Mouse (Mus musculus) midbrain, postnatal 0 days (tissue): ENCODE results near the gene Rara. TPM values are rescaled to one million over a fixed set of nuclear protein-coding genes. Genes with fewer than 3 reads are reported as not detected.

ENCODE experiments used
- ATAC-seq: fragments of 200-750 bp; cut with Nextera tagmentation; 2 replicates; pipeline ENCODE4 v1.8.0; 2017; ENCODE audit warnings: moderate number of reproducible peaks, mild to moderate bottlenecking, moderate TSS enrichment, moderate library complexity; ENCODE audit not compliant: low FRiP score
- DNase-seq: peaks from one replicate; pipeline ENCODE4 v3.0.0-alpha.2; 2015; ENCODE audit warnings: low spot score
- H3K27ac ChIP-seq: fragments of 300-500 bp; sonication (generic); 2 replicates; pipeline ENCODE4 v1.5.1; 2014; ENCODE audit warnings: low read depth, mild to moderate bottlenecking, low read length, mixed read lengths
- H3K27me3 ChIP-seq: fragments of 300-500 bp; sonication (generic); 2 replicates; pipeline ENCODE4 v1.6.1; 2014; ENCODE audit warnings: low read length, control low read depth, mixed read lengths; ENCODE audit not compliant: insufficient read depth
- H3K36me3 ChIP-seq: fragments of 300-500 bp; sonication (generic); 2 replicates; pipeline ENCODE4 v1.6.1; 2014; ENCODE audit warnings: low read length, control low read depth, mixed read lengths; ENCODE audit not compliant: insufficient read depth
- H3K4me1 ChIP-seq: fragments of 300-500 bp; sonication (generic); 2 replicates; pipeline ENCODE4 v1.6.1; 2014; ENCODE audit warnings: mild to moderate bottlenecking, control low read depth, antibody characterized with exemption, low read length, mixed read lengths; ENCODE audit not compliant: insufficient read depth
- H3K4me2 ChIP-seq: fragments of 300-500 bp; sonication (generic); 2 replicates; pipeline ENCODE4 v1.6.1; 2014; ENCODE audit warnings: low read depth, mild to moderate bottlenecking, low read length, mixed read lengths; ENCODE audit not compliant: poor library complexity, severe bottlenecking
- H3K4me3 ChIP-seq: fragments of 300-500 bp; sonication (generic); 2 replicates; pipeline ENCODE4 v1.5.1; 2014; ENCODE audit warnings: low read depth, mild to moderate bottlenecking, low read length, moderate library complexity
- H3K9ac ChIP-seq: fragments of 300-500 bp; sonication (generic); replicated peaks from 2 replicates; pipeline ENCODE4 v1.6.1; 2014; ENCODE audit warnings: mild to moderate bottlenecking, low read length, moderate library complexity, mixed read lengths; ENCODE audit not compliant: poor library complexity, severe bottlenecking
- H3K9me3 ChIP-seq: fragments of 300-500 bp; sonication (generic); 2 replicates; pipeline ENCODE4 v1.6.1; 2016; ENCODE audit warnings: low read length, control low read depth
- CTCF ChIP-seq: IDR thresholded peaks from 2 replicates; pipeline ENCODE4 v1.5.1; 2016; ENCODE audit warnings: antibody characterized with exemption, mild to moderate bottlenecking
- WGBS: fragments of 180-500 bp; shearing (Covaris S2); extraction: QIAGEN DNeasy Blood & Tissue Kit; methylation state at CpG from one replicate; pipeline ENCODE4 v1.1.7; 2014; 5-methylcytosine and 5-hydroxymethylcytosine counted together
- polyA plus RNA-seq: library from polyadenylated mRNA; unstranded; fragments of >200 nt; fragmentation: Nextera tagmentation; extraction: Ambion mirVana; gene quantifications from 2 replicates; pipeline ENCODE4 v1.2.1, GENCODE M21; 2015
- total RNA-seq: library from RNA; depleted of rRNA; stranded (reverse); fragments of >200 nt; gene quantifications from 2 replicates; pipeline ENCODE4 v1.2.3, GENCODE M21; 2014

Rara gene
- total and polyA plus RNA-seq, 2 experiments from 2014 or later, result 8.2 to 20.4 TPM

DNA sequence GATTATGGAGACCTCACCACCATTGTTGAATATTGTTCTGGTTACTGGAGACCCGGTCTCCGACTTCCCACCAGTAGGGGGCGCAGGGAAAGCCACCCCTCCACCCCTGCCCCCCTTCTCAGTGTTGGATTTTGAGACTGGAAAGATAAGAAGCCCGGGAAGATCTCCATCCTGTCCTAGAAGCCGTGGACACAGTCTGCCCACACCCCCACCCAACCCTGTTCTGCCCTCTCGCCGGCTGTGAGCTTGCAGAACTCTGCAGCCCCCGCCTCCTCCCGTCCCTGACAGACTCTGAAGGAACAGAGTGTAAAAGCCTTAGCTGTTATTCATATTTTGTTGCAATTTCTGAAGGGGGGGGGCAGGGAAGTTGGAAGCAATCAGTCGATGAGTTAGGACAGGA, 26.8 kb downstream of the Rara start:
- no peak overlapping the region for H3K9ac ChIP-seq
- 9% methylated on average over 10 of the region's 10 CpGs for WGBS
- peak overlapping the region; percentile 28; the same call in 1 of the 2 replicates for H3K4me2 ChIP-seq
- no peaks in the 10 kb centered on the region for H3K9me3 ChIP-seq
- H3K36me3 ChIP-seq, result no peaks in the 10 kb centered on the region
- DNase-seq (peak; percentile 71), ATAC-seq (no peak)
- H3K4me3 ChIP-seq, result no peak overlapping the region
- no peaks in the 10 kb centered on the region for H3K27me3 ChIP-seq
- TF ChIP-seq CTCF, result peak; percentile 77
- H3K4me1 ChIP-seq, result peaks cover 11% of the 10 kb centered on the region; the same call in 1 of the 2 replicates
- H3K27ac ChIP-seq, result no peak overlapping the region

DNA sequence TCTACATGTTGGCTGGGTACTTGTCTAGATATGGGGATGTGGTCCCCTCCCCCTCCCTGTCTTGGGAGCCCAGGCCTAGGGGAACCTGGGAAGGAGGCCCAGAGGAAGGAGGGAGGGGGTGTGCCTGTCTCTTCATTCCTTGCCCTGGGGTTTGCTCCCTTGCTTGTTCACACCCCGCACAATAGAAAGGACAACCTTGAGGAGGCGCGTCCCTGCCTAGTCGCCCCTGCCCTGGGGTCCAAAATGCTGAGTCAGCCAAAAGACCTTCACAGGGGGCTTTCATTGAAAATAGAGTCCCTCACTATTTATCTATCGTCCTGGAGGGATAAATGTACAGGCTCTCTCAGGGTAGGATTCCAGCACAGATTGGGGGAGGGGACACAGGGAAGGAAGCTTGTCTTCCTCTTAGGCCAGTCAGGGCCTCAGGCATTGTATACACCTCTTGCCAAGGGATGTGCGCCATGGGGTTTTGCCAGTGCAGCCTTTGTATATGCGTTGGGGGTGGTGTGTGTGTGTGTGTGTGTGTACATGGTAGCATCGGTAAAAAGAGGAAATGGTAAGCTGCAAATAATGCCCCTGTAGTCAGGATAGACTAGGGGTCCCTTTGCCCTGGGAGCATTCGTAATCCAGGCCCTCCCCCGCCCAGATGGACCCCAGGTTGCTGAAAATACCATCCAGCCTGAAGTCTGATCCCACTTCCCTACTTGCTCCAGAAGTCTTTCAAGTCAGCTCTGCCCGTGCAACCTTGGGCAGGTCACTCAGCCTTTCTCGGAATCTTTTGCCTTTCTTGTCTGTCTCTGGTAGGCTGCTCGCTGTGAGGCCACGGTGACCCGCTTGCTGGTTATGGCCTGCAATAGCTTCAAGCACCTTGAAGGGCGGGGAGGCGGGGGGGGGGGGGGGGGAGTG, 27.4 kb downstream of the Rara start:
- Histone ChIP-seq H3K4me2 (peak overlapping the region; percentile 28; the same call in 1 of the 2 replicates), H3K4me3 (no peak overlapping the region), H3K4me1 (peaks cover 11% of the 10 kb centered on the region; the same call in 1 of the 2 replicates), H3K27ac (no peak overlapping the region), H3K9me3 (no peaks in the 10 kb centered on the region), H3K36me3 (no peaks in the 10 kb centered on the region), H3K27me3 (no peaks in the 10 kb centered on the region), H3K9ac (no peak overlapping the region)
- 22% methylated on average over 17 of the region's 17 CpGs for WGBS
- no peak for ATAC-seq
- DNase-seq, result no peak
- TF ChIP-seq CTCF, result no peak

DNA sequence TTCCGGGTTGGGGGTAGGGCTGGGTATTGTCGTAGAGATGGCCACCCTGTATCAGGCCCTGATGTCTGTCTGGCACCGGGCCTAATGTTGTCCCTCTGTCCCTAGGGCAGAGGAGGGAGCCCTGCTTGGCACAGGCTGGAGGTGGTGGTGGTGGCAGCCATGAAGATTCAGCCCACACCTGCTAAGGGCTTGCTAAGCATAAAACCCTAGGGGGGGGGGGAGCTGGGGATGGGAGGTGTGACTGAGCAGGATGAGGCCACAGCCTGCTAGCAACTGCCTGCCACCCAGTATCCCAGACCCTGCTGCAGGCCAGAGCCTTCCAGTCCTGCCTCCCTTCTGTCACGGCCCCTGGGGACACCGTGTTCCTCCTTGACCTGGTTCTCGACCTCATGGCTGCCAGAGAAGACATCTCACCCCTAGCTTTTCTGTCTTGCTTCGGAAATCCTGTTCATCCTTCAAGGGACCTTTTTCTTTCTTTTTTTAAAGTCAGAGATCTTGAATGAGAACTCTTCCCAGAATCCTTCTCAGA, 28.2 kb downstream of the Rara start:
- Histone ChIP-seq H3K27me3 (no peaks in the 10 kb centered on the region), H3K36me3 (no peaks in the 10 kb centered on the region), H3K4me2 (no peak overlapping the region), H3K4me3 (no peak overlapping the region), H3K4me1 (peaks cover 11% of the 10 kb centered on the region; the same call in 1 of the 2 replicates), H3K27ac (no peak overlapping the region), H3K9ac (no peak overlapping the region), H3K9me3 (no peaks in the 10 kb centered on the region)
- 41% methylated on average over 7 of the region's 7 CpGs for WGBS
- ATAC-seq, result no peak
- DNase-seq, result no peak
- TF ChIP-seq CTCF, result no peak

DNA sequence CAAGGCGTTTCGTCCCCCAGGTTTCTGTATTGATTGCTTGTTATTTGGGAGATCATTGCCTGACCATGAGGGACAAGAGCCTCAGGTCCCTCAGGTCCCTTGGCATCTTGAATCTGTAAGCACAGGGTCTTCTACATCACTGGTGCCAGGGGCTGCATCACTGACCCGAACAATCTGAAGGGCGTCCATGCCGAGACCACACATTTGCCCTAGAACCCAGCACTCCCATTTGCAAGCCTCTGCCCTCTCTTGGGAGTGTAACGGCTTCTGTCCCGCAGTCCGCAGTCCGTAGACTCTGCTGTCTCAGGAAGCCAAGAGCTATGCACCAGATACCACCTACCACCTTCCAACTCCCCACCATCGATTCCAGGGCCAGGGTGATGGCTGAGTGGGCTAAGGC, 28.7 kb downstream of the Rara start:
- Histone ChIP-seq H3K27ac (no peak overlapping the region), H3K4me1 (peaks cover 14% of the 10 kb centered on the region), H3K4me3 (no peak overlapping the region), H3K36me3 (no peaks in the 10 kb centered on the region), H3K27me3 (no peaks in the 10 kb centered on the region), H3K9ac (no peak overlapping the region), H3K4me2 (no peak overlapping the region), H3K9me3 (no peaks in the 10 kb centered on the region)
- 82% methylated on average over 10 of the region's 10 CpGs for WGBS
- ATAC-seq, result no peak
- TF ChIP-seq CTCF, result no peak
- DNase-seq, result no peak

DNA sequence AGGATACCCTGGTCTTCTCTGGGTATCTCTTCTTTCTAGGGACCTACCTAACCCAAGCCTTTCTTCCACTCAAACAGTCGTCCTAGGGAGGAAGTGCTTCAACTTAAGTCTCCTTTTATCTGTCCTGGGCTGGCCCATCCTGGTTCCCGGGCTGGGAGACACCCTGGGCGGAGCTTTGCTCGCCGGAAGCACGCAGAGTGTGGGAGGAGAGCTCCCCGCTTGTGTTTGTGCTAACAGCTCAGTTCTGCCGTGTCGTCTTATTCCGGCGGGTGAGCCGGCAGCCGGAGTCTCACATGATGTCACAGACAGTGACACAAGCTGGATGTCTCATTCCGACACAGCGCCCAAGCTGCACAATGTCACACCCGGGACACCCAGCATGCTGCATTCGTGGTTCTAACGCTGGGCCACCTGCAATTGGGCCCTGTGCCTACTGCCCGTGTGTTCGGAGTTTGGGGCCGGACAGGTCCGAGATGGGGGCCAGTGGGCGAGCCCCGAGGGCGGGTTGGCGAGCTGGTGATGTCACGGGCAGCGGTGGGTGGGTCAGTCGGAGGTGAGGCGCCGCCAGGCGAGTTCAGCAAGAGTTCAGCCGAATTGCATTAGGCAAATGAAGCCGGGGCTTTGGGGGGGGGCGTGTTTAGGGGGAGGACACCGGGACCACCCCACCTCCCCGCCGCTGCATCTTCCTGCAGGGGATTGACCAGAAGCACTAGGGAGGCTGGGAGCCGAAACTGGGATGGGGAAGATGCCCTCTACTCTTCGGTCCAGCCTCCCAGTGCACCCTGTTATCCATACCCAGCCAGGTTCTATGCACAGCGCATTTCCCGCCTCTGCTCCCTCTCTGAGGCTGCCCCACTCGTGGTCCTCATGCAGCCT, 32.1 kb downstream of the Rara start:
- Histone ChIP-seq H3K4me3 (peak overlapping the region; percentile 57), H3K9ac (peak overlapping the region; percentile 65), H3K27ac (no peak overlapping the region), H3K36me3 (no peaks in the 10 kb centered on the region), H3K4me2 (peak overlapping the region; percentile 99), H3K9me3 (no peaks in the 10 kb centered on the region), H3K4me1 (peaks cover 30% of the 10 kb centered on the region), H3K27me3 (no peaks in the 10 kb centered on the region)
- no peak for TF ChIP-seq CTCF
- ATAC-seq, result 0 out of 2 replicates have a peak, but pooled peaks have one; percentile 15
- DNase-seq, result peak; percentile 73
- WGBS, result under 1% methylated on average over 43 of the region's 43 CpGs
